Mouse (Mus musculus) hindbrain, embryonic 14.5 days (tissue): ENCODE data around the gene Rexo1. TPM values are rescaled to one million over a fixed set of nuclear protein-coding genes. Genes with fewer than 3 reads are reported as not detected.

Source experiments
- ATAC-seq: fragments of 200-750 bp; cut with Nextera tagmentation; 2 replicates; pipeline ENCODE4 v1.8.0; 2017; ENCODE audit warnings: moderate number of reproducible peaks, mild to moderate bottlenecking, moderate TSS enrichment, moderate library complexity; ENCODE audit not compliant: low FRiP score
- DNase-seq: peaks from one replicate; pipeline ENCODE4 v3.0.0-alpha.2; 2015; ENCODE audit warnings: low spot score
- H3K27ac ChIP-seq: fragments of 300-500 bp; sonication (generic); 2 replicates; pipeline ENCODE4 v1.5.1; 2014; ENCODE audit warnings: mild to moderate bottlenecking, moderate library complexity
- H3K27me3 ChIP-seq: fragments of 300-500 bp; sonication (generic); 2 replicates; pipeline ENCODE4 v1.6.1; 2014; ENCODE audit warnings: mild to moderate bottlenecking, low read length, mixed read lengths; ENCODE audit not compliant: control insufficient read depth, insufficient read depth
- H3K36me3 ChIP-seq: fragments of 300-500 bp; sonication (generic); replicated peaks from 2 replicates; pipeline ENCODE4 v1.6.1; 2014; ENCODE audit not compliant: control insufficient read depth, insufficient read depth
- H3K4me1 ChIP-seq: fragments of 300-500 bp; sonication (generic); replicated peaks from 2 replicates; pipeline ENCODE4 v1.6.1; 2014; ENCODE audit warnings: antibody characterized with exemption, low read length, mixed read lengths; ENCODE audit not compliant: control insufficient read depth, insufficient read depth
- H3K4me2 ChIP-seq: fragments of 300-500 bp; sonication (generic); replicated peaks from 2 replicates; pipeline ENCODE4 v1.6.1; 2014; ENCODE audit warnings: mild to moderate bottlenecking, moderate library complexity
- H3K4me3 ChIP-seq: fragments of 300-500 bp; sonication (generic); replicated peaks from 2 replicates; pipeline ENCODE4 v1.5.1; 2014; ENCODE audit warnings: mild to moderate bottlenecking, low read length
- H3K9ac ChIP-seq: fragments of 300-500 bp; sonication (generic); 2 replicates; pipeline ENCODE4 v1.6.1; 2014
- H3K9me3 ChIP-seq: fragments of 300-500 bp; sonication (generic); 2 replicates; pipeline ENCODE4 v1.6.1; 2016; ENCODE audit warnings: low read length; ENCODE audit not compliant: control insufficient read depth
- WGBS: fragments of 180-500 bp; shearing (Covaris S2); extraction: QIAGEN DNeasy Blood & Tissue Kit; methylation state at CpG from one replicate; pipeline ENCODE4 v1.1.7; 2014; 5-methylcytosine and 5-hydroxymethylcytosine counted together
- polyA plus RNA-seq: library from polyadenylated mRNA; unstranded; fragments of >200 nt; fragmentation: Nextera tagmentation; extraction: Ambion mirVana; gene quantifications from 2 replicates; pipeline ENCODE4 v1.2.1, GENCODE M21; 2014

Gene Rexo1
- polyA plus RNA-seq, 1 experiment from 2014 or later = 30.8 TPM

DNA sequence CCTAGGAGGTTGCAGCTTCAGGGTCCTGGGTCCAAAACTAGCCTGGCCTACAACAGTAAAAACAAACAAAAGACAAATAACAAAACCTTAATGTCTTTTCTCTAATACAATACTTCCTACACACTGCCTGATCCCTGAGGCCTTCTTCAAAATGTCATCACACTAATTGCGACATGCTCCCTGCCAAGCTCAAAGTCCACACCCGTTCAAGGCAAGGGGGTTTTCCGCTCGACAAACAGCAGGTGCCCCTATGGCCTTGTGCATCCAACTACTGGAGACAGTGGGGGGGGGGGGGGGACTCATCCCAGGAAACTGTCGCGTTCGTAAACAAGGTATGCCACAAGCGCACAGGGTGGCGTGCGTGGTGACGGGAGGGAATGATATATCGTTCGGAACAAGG lies 739 bp downstream of the Rexo1 start:
- Histone ChIP-seq H3K4me3 (peak overlapping the region; percentile 99), H3K36me3 (no peaks in the 10 kb centered on the region; the same call in 1 of the 2 replicates), H3K4me2 (peak overlapping the region; percentile 90), H3K4me1 (peaks cover 28% of the 10 kb centered on the region), H3K27me3 (no peaks in the 10 kb centered on the region), H3K27ac (peak overlapping the region; percentile 93; the same call in 1 of the 2 replicates), H3K9me3 (no peaks in the 10 kb centered on the region), H3K9ac (peak overlapping the region; percentile 97)
- ATAC-seq (no peak; the same call in 1 of the 2 replicates), DNase-seq (no peak)
- WGBS = 4% methylated on average over 13 of the region's 13 CpGs

DNA sequence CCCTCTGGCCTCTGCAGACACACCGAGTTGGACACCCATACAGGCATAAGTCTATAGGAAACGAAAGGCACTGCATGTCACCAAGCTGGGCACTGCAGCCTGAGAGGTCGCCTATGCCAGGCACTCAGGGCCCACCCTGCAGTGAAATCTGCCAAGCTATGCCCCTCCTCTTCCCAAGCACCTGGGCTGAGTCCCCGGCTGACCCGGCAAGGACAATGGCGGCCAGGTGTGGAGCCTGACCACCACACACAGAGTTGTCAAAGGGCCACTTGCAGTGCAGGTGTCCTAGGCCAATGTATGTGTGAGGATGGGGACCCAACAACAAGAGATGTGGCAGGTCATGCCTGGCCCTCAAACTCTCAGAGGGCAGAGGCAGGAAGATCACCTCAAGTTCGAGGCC lies 1.9 kb downstream of the Rexo1 start:
- Histone ChIP-seq H3K27me3 (no peaks in the 10 kb centered on the region), H3K9ac (peak overlapping the region; percentile 17; the same call in 1 of the 2 replicates), H3K4me3 (no peak overlapping the region), H3K9me3 (no peaks in the 10 kb centered on the region), H3K4me2 (no peak overlapping the region), H3K27ac (no peak overlapping the region), H3K4me1 (peaks cover 28% of the 10 kb centered on the region), H3K36me3 (no peaks in the 10 kb centered on the region)
- ATAC-seq (no peak), DNase-seq (no peak)
- 94% methylated on average over 7 of the region's 7 CpGs for WGBS

GRCm38 (mm10) chr10:80557346-80557965 lies 3.9 kb downstream of the Rexo1 start:
- H3K36me3 ChIP-seq = no peaks in the 10 kb centered on the region
- no peaks in the 10 kb centered on the region for H3K27me3 ChIP-seq
- peaks cover 22% of the 10 kb centered on the region for H3K4me1 ChIP-seq
- 38% methylated on average over 5 of the region's 5 CpGs for WGBS
- H3K4me3 ChIP-seq = no peak overlapping the region
- H3K4me2 ChIP-seq = no peak overlapping the region
- no peaks in the 10 kb centered on the region for H3K9me3 ChIP-seq
- no peak overlapping the region for H3K9ac ChIP-seq
- H3K27ac ChIP-seq = no peak overlapping the region
- no peak for ATAC-seq
- DNase-seq = peak; percentile 73

- H3K9me3 ChIP-seq = no peaks in the 10 kb centered on the region
- no peak overlapping the region for H3K27ac ChIP-seq
- peaks cover 19% of the 10 kb centered on the region for H3K36me3 ChIP-seq
- no peaks in the 10 kb centered on the region for H3K27me3 ChIP-seq
- DNase-seq (no peak), ATAC-seq (no peak)
- WGBS = 88% methylated on average over 6 of the region's 6 CpGs
- H3K4me1 ChIP-seq = peaks cover 6% of the 10 kb centered on the region; the same call in 1 of the 2 replicates
- H3K4me2 ChIP-seq = no peak overlapping the region
- H3K4me3 ChIP-seq = no peak overlapping the region
- no peak overlapping the region for H3K9ac ChIP-seq
Measured at GRCm38 (mm10) chr10:80553997-80554396, 7.4 kb downstream of the Rexo1 start.

DNA sequence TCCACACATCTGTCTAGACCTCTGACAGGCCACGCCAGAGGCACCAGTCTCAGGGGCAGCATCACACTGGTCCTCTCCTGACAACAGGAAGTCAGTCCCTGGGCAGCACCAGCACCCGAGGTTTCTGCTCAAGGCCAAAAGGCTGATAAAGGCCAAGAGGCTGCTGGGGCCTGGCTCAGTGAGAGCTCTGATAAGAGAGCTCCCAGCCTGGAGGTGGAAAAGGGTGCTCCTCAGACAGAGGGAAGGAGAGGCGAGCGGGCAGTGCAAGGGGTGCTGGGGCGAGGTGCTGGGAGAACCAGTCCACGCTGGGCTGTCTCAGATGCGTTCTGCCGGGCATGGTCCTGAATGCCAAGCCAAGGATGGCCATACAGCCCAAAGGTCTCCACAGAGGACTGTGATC lies 7.8 kb downstream of the Rexo1 start:
- no peak overlapping the region for H3K4me2 ChIP-seq
- DNase-seq (no peak), ATAC-seq (no peak)
- H3K4me3 ChIP-seq = no peak overlapping the region
- no peak overlapping the region for H3K9ac ChIP-seq
- no peak overlapping the region for H3K27ac ChIP-seq
- H3K9me3 ChIP-seq = no peaks in the 10 kb centered on the region
- H3K27me3 ChIP-seq = no peaks in the 10 kb centered on the region
- peaks cover 22% of the 10 kb centered on the region for H3K36me3 ChIP-seq
- peaks cover 6% of the 10 kb centered on the region; the same call in 1 of the 2 replicates for H3K4me1 ChIP-seq
- whole genome bisulfite sequencing = 90% methylated on average over 8 of the region's 8 CpGs

GRCm38 (mm10) chr10:80552364-80552763 lies 9.0 kb downstream of the Rexo1 start:
- ATAC-seq (no peak), DNase-seq (no peak)
- Histone ChIP-seq H3K4me1 (peaks cover under 1% of the 10 kb centered on the region; the same call in 1 of the 2 replicates), H3K36me3 (peaks cover 34% of the 10 kb centered on the region), H3K27ac (no peak overlapping the region), H3K27me3 (no peaks in the 10 kb centered on the region), H3K4me2 (no peak overlapping the region), H3K9me3 (no peaks in the 10 kb centered on the region), H3K9ac (no peak overlapping the region), H3K4me3 (no peak overlapping the region)
- 65% methylated on average over 9 of the region's 9 CpGs for WGBS

DNA sequence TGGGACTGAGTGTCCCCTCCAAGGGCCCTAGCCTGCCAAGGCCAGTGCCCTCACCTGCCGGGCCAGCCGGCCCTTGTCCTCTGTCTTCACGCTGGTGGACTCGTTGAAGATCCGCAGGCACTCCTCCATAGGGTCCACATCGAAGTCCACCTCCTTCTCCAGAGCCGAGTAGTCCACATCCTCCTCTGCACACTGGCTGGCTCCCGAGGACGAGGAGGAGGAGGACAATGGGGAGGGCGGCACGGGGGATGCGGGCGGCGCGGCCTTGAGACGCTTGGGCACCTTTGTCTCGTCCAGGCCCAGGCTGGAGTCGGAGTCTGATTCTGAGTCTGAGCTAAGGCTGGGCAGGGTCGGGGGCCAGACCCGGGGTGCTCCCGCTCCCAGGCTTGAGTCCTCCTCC lies 12.1 kb downstream of the Rexo1 start:
- Histone ChIP-seq H3K9me3 (no peaks in the 10 kb centered on the region), H3K9ac (no peak overlapping the region), H3K27me3 (no peaks in the 10 kb centered on the region), H3K36me3 (peaks cover 65% of the 10 kb centered on the region), H3K4me1 (no peaks in the 10 kb centered on the region), H3K4me2 (no peak overlapping the region), H3K4me3 (no peak overlapping the region), H3K27ac (no peak overlapping the region)
- ATAC-seq (no peak), DNase-seq (no peak)
- 92% methylated on average over 21 of the region's 21 CpGs for WGBS

- Histone ChIP-seq H3K4me3 (no peak overlapping the region), H3K9me3 (no peaks in the 10 kb centered on the region), H3K4me2 (no peak overlapping the region), H3K27me3 (no peaks in the 10 kb centered on the region), H3K4me1 (no peaks in the 10 kb centered on the region), H3K9ac (no peak overlapping the region), H3K36me3 (peaks cover 72% of the 10 kb centered on the region), H3K27ac (no peak overlapping the region)
- peak; percentile 47; the same call in 1 of the 2 replicates for ATAC-seq
- 75% methylated on average over 10 of the region's 10 CpGs for WGBS
- peak; percentile 70 for DNase-seq
Measured at GRCm38 (mm10) chr10:80548428-80549006, 12.8 kb downstream of the Rexo1 start.

DNA sequence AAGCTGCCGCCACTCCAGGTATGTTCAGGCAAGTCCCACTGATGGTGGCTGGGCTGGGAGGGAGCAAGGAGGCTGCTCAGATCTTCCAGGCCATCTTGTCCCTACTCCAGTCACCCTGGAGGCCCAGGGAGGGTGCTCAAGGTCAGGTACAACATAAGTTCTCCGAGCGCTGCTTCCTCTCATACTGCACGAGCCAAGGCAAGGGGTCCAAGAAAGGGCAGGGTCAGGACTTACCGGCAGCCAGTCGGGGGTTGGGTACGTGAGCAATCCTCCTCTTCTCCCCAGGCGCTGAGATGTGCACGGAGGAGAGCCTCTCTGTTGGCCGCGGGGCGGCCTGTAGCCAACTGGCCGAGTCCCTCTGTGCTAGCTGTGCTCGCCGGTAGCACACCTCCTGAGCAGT lies 13.8 kb downstream of the Rexo1 start:
- no peak overlapping the region for H3K4me2 ChIP-seq
- H3K4me3 ChIP-seq = no peak overlapping the region
- H3K9ac ChIP-seq = no peak overlapping the region
- no peaks in the 10 kb centered on the region for H3K27me3 ChIP-seq
- no peaks in the 10 kb centered on the region for H3K9me3 ChIP-seq
- H3K4me1 ChIP-seq = no peaks in the 10 kb centered on the region
- 90% methylated on average over 15 of the region's 15 CpGs for WGBS
- H3K36me3 ChIP-seq = peaks cover 82% of the 10 kb centered on the region
- no peak for DNase-seq
- no peak overlapping the region for H3K27ac ChIP-seq
- no peak for ATAC-seq
